Mouse (Mus musculus) midbrain, embryonic 13.5 days (tissue): ENCODE data around the gene Dgki. TPM values are rescaled to one million over a fixed set of nuclear protein-coding genes. Genes with fewer than 3 reads are reported as not detected.
"Not testable (repeated sequence)": the region's sequence is repeated elsewhere in the genome, so short reads cannot be mapped to it uniquely, and the experiment has no call there.

Source experiments
- ATAC-seq: fragments of 200-750 bp; cut with Nextera tagmentation; 2 replicates; pipeline ENCODE4 v1.8.0; 2017; ENCODE audit warnings: mild to moderate bottlenecking, moderate TSS enrichment, moderate library complexity
- H3K27ac ChIP-seq: fragments of 300-500 bp; sonication (generic); 2 replicates; pipeline ENCODE4 v1.5.1; 2015; ENCODE audit warnings: inconsistent platforms, mild to moderate bottlenecking, moderate library complexity
- H3K27me3 ChIP-seq: fragments of 300-500 bp; sonication (generic); 2 replicates; pipeline ENCODE4 v1.6.1; 2015; ENCODE audit warnings: mild to moderate bottlenecking, inconsistent platforms
- H3K36me3 ChIP-seq: fragments of 300-500 bp; sonication (generic); 2 replicates; pipeline ENCODE4 v1.6.1; 2015; ENCODE audit warnings: mild to moderate bottlenecking, inconsistent platforms
- H3K4me1 ChIP-seq: fragments of 300-500 bp; sonication (generic); replicated peaks from 2 replicates; pipeline ENCODE4 v1.6.1; 2015; ENCODE audit warnings: inconsistent platforms
- H3K4me2 ChIP-seq: fragments of 300-500 bp; sonication (generic); replicated peaks from 2 replicates; pipeline ENCODE4 v1.6.1; 2015; ENCODE audit warnings: moderate library complexity, mild to moderate bottlenecking, inconsistent platforms
- H3K4me3 ChIP-seq: fragments of 300-500 bp; sonication (generic); replicated peaks from 2 replicates; pipeline ENCODE4 v1.5.1; 2015; ENCODE audit warnings: mild to moderate bottlenecking, inconsistent platforms
- H3K9ac ChIP-seq: fragments of 300-500 bp; sonication (generic); replicated peaks from 2 replicates; pipeline ENCODE4 v1.6.1; 2015; ENCODE audit warnings: mild to moderate bottlenecking, inconsistent platforms
- H3K9me3 ChIP-seq: fragments of 300-500 bp; sonication (generic); 2 replicates; pipeline ENCODE4 v1.6.1; 2016; ENCODE audit warnings: mild to moderate bottlenecking, inconsistent platforms
- WGBS: fragments of 180-500 bp; shearing (Covaris S2); methylation state at CpG from one replicate; pipeline ENCODE4 v1.1.7; 2015; 5-methylcytosine and 5-hydroxymethylcytosine counted together
- polyA plus RNA-seq: library from polyadenylated mRNA; unstranded; fragments of >200 nt; fragmentation: Nextera tagmentation; extraction: Ambion mirVana; gene quantifications from 2 replicates; pipeline ENCODE4 v1.2.1, GENCODE M21; 2015

Dgki gene
- polyA plus RNA-seq, 1 experiment from 2014 or later = 6.4 TPM

DNA sequence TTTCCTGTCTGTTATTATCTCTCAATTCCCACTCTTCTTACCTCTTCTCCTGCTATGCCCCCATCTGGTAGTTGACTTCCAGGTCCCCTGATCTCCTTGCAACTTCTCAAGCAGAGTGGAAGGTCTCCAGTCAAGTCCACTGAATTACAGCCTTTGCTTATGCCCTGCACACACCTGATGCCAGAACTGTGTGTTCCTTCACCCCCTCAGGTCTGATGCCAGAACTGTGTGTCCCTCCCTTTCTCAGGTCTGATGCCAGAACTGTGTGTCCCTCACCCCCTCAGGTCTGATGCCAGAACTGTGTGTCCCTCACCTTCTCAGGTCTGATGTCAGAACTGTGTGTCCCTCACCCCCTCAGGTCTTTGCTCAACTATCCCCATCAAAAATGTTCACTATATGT, 161.2 kb downstream of the Dgki start:
- ATAC-seq = no peak
- H3K9me3 ChIP-seq = no peaks in the 10 kb centered on the region
- H3K36me3 ChIP-seq = no peaks in the 10 kb centered on the region
- no peak overlapping the region for H3K27ac ChIP-seq
- H3K4me2 ChIP-seq = no peak overlapping the region
- H3K4me3 ChIP-seq = no peak overlapping the region
- peaks cover 11% of the 10 kb centered on the region for H3K4me1 ChIP-seq
- no peaks in the 10 kb centered on the region for H3K27me3 ChIP-seq
- H3K9ac ChIP-seq = no peak overlapping the region

DNA sequence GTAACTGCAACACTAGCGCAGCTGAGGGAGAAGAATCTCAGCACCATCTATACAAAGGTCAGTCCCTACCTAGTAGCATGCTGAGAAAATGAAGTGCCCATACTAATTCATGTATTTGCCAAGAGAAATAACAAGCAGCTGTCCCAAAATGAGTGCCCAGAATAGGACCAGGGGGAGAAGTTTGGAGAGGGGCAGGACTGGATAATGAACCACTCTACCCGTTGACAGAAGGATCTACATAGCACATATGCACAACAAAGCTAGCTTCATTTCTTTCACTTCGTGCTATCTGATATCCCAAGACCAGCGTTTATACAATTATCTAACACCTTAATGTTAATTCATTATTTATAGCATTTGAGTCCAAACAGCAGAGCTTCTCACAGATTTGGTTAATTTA, 168.7 kb downstream of the Dgki start:
- no peak overlapping the region for H3K9ac ChIP-seq
- ATAC-seq = no peak
- H3K27ac ChIP-seq = no peak overlapping the region
- H3K4me1 ChIP-seq = no peaks in the 10 kb centered on the region
- no peaks in the 10 kb centered on the region for H3K36me3 ChIP-seq
- 80% methylated on average over 4 of the region's 4 CpGs for WGBS
- no peak overlapping the region for H3K4me2 ChIP-seq
- H3K4me3 ChIP-seq = no peak overlapping the region
- no peaks in the 10 kb centered on the region for H3K27me3 ChIP-seq
- no peaks in the 10 kb centered on the region for H3K9me3 ChIP-seq

DNA sequence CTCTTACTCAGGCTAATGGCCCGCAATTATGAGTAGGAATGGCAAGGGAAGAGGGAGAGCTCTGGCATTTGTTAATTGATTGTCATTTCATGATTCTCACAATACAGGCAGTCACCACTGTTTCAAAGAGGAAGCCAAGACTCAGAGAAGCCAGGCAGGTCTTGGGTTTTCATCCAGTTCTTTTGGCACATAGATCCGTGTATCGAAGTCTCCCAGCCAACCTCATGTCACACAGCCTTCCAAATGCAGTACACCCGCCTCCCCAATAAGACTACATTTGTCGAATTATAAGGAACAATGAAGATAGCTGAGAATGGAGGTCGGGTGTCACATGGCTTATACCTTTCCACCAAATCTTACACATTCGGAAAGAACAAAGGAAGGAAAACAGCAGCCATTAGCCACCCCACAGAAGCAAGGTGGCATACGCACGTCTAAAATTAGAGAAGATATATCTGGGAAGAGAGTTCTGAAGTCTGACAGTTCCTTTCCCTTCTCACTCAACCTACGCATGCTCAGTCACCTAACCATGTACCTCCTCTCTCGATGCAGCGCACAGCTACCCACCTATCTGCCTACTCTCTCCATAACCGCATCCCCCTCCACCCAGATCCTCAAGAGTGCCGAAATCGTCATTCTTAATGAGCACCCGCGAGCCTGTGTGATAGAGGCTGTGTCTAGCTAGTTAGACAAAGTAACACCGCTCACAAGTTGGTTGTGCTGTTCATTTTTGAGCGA, 179.4 kb downstream of the Dgki start:
- Histone ChIP-seq H3K4me1 (no peaks in the 10 kb centered on the region), H3K9me3 (no peaks in the 10 kb centered on the region), H3K27me3 (no peaks in the 10 kb centered on the region), H3K4me3 (no peak overlapping the region), H3K9ac (no peak overlapping the region), H3K36me3 (no peaks in the 10 kb centered on the region), H3K4me2 (no peak overlapping the region), H3K27ac (no peak overlapping the region)
- 93% methylated on average over 19 of the region's 19 CpGs for WGBS
- ATAC-seq = no peak

DNA sequence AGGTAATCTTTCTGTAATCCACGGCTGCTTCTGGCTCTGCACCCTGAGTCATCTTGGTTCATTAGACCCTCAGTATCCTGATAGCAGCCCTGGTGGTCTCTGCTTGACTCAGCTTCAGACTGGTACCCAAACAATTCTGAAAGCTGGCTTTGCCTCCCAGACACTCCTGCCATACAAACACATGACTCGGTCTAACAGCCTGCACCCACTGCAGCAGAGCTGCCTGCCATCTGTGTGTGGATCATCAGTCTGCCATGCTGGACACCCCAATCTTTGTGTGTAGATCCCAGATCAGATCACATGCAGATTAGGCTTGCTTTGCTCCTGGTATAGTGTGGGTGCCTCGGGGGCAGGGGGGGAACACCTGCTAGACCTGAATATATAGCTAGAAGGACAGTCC, 180.8 kb downstream of the Dgki start:
- Histone ChIP-seq H3K4me2 (no peak overlapping the region), H3K9me3 (no peaks in the 10 kb centered on the region), H3K9ac (no peak overlapping the region), H3K27me3 (no peaks in the 10 kb centered on the region), H3K36me3 (no peaks in the 10 kb centered on the region), H3K4me1 (no peaks in the 10 kb centered on the region), H3K27ac (no peak overlapping the region), H3K4me3 (no peak overlapping the region)
- no peak for ATAC-seq
- WGBS = 93% methylated on average over 3 of the region's 3 CpGs

DNA sequence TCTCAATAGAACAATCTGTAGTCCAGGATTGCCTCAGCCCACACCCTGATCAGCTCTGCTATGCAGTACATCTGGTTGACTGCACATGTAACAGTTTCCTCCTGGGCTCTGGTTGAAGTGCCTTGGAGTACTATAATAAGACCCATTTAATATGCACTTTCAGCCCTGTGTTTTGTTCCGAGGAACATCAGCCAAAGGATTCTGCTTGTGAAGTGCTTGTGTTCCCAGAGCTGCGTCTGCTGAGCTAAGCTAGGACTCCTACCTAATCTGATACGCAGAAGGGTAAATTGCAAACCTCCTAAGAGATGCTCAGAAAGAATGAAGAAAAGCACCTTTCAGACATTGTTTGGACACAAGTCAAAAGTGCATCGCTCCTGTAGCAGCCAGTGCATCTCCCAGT, 186.9 kb downstream of the Dgki start:
- ATAC-seq = no peak
- 85% methylated on average over 4 of the region's 4 CpGs for WGBS
- no peaks in the 10 kb centered on the region for H3K36me3 ChIP-seq
- no peak overlapping the region for H3K9ac ChIP-seq
- no peak overlapping the region for H3K27ac ChIP-seq
- H3K4me1 ChIP-seq = no peaks in the 10 kb centered on the region
- H3K4me3 ChIP-seq = no peak overlapping the region
- no peaks in the 10 kb centered on the region for H3K27me3 ChIP-seq
- H3K4me2 ChIP-seq = no peak overlapping the region
- no peaks in the 10 kb centered on the region for H3K9me3 ChIP-seq

DNA sequence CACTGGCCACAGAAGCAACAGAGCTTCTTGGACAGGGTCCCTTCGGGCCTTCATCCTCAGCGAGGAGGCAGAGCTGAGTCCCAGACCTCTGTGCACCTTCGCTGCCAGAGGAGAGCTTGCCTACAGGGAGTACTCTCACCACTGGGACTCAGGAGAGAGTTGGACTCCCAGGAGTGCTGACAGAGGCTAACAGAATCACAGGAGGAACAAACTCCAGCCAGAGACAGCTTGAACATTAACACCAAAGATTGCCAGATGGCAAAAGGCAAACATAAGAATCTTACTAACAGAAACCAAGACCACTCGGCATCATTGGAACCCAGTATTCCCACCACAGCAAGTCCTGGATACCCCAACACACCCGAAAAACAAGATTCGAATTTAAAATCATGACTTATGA, 193.7 kb downstream of the Dgki start:
- H3K36me3 ChIP-seq, H3K27ac ChIP-seq, H3K4me1 ChIP-seq, H3K4me3 ChIP-seq, H3K27me3 ChIP-seq, H3K9me3 ChIP-seq, H3K9ac ChIP-seq, H3K4me2 ChIP-seq, ATAC-seq: not testable (repeated sequence)
- WGBS = 90% methylated on average over 6 of the region's 6 CpGs

DNA sequence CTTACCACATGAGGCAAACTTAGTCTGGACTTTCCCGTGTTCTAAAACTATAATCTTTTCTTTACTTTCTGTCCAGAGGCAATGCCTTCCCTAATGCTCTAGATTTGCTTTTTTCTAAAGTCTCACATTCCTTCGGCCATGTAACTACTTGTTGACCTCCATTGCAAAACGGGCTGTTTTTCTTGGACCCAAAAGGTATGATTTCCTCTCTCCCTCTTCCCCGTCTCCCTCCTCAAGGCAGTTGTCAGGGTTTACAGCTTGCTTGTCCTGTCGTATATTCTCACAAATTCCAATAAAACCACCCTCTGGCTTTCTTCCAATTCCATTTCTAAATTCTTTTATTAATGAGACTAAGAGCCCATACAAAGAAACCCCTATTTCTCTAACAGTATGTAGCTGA, 199.6 kb downstream of the Dgki start:
- WGBS = 82% methylated on average over 5 of the region's 5 CpGs
- Histone ChIP-seq H3K27ac (no peak overlapping the region), H3K36me3 (no peaks in the 10 kb centered on the region), H3K4me1 (peaks cover 5% of the 10 kb centered on the region; the same call in 1 of the 2 replicates), H3K9me3 (no peaks in the 10 kb centered on the region), H3K4me3 (no peak overlapping the region), H3K9ac (no peak overlapping the region), H3K27me3 (no peaks in the 10 kb centered on the region), H3K4me2 (no peak overlapping the region)
- ATAC-seq = no peak

DNA sequence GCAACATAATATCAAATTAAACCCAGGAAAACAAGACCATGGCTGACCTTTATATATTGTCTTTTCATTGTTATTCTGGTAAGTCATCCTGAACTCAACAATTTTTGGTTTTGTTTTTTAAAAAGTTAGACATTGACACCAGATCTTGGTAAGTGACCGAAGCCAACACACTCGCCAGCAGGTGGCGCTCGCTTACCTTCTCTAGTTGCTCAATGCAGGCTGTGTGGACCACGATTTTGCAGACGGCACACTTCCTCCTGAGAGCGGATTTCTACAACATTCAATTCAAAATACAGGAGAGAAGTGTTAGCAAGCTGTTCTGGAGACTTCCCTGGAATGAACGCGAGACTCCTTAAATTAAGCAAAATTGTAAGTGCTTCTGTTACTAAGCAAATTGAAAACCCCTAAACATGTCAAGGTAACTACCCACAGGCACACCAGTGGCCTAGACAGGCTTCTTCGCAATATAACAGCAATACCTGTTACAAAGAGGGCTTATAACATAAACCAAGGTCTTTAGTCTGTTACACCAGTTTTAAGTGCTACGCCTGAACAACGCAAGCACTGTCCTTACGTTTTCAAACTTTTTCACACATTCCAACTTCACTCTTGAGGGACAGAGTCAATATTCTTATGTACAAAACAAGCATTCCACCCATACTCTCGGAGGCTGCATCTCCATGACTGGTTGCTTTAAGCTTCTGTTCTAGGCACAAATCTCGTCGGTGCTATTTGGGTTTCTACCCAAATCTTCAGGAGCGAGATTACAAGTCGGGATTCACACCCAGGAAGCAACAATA, 202.4 kb downstream of the Dgki start:
- H3K4me3 ChIP-seq = no peak overlapping the region
- H3K27me3 ChIP-seq = no peaks in the 10 kb centered on the region
- peaks cover 5% of the 10 kb centered on the region; the same call in 1 of the 2 replicates for H3K4me1 ChIP-seq
- H3K36me3 ChIP-seq = no peaks in the 10 kb centered on the region
- ATAC-seq = peak; percentile 69; the same call in 1 of the 2 replicates
- H3K27ac ChIP-seq = no peak overlapping the region
- no peak overlapping the region for H3K9ac ChIP-seq
- 52% methylated on average over 18 of the region's 18 CpGs for WGBS
- H3K4me2 ChIP-seq = no peak overlapping the region
- H3K9me3 ChIP-seq = no peaks in the 10 kb centered on the region

DNA sequence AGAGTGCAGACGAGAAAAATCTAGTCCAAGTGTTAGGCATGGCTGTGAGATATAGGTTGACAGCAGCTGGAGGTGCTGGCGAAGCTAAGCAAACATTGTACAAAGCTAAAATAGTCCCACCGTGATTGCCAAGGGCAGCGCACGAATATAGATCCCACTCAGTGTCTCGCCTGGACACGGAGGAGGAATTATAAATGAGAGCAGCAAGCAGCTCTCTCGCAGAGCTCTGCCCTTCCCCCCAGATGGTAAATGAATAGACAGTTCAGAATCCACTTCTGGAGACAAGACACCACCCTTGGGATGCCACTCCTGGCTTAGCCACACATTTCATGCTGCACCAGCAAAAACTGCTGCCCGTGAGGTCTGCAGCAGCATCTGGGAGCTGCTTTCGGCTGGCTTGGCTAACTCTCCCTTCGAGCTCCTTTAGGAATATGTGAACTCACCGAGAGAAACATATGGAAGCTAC, 203.1 kb downstream of the Dgki start:
- ATAC-seq = peak; percentile 60; the same call in 1 of the 2 replicates
- H3K9ac ChIP-seq = no peak overlapping the region
- H3K4me3 ChIP-seq = no peak overlapping the region
- H3K4me2 ChIP-seq = peak overlapping the region; percentile 17
- WGBS = 52% methylated on average over 12 of the region's 12 CpGs
- 0 out of 2 replicates have a peak overlapping the region, but pooled peaks have one; percentile 26 for H3K27ac ChIP-seq
- H3K4me1 ChIP-seq = peaks cover 5% of the 10 kb centered on the region; the same call in 1 of the 2 replicates
- H3K9me3 ChIP-seq = no peaks in the 10 kb centered on the region
- H3K36me3 ChIP-seq = no peaks in the 10 kb centered on the region
- H3K27me3 ChIP-seq = no peaks in the 10 kb centered on the region

DNA sequence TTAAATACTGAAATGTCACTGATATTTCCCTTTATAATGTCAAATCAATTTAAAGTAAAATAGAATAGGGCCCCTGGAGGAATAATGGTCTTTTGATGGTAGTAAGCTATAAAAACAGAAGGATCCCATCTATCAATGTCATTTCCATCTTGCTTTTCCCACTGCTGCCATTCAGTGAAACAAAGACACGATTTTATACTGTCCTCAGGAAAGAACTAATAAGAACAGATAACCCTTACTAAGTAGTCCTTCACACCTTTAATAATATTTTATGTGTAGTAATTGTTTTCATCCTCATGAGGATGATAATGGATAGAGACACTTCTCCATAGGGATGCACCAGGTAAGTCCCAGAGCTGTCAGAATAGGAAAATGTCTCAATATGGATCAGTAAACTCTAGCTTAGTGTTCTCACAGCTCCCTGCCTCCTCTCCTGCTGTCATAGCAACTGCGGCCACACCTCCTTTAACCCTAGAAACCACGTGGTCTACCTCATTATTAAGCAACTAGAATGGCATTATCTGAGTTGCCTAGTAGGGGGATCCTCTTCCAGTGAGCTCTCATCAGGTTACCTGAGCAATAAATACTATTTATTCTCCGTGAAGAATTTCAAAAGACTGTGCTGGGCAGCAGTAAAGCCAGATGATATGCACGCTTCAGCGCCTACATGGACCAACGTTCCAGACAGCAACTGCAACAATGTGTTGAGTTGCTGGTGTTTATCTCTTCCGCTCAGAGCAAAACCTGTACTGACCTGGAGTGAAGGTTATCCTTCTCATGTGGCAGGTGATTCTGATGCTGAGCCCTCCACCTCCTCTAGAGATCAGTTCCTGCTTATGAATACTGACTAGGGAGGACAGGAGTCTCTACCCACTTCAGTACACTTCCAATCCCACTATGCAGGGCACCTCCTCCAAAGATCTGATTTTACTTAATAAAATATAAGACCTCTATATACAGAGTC, 210.6 kb downstream of the Dgki start:
- 39% methylated on average over 8 of the region's 8 CpGs for WGBS
- H3K9ac ChIP-seq = no peak overlapping the region

DNA sequence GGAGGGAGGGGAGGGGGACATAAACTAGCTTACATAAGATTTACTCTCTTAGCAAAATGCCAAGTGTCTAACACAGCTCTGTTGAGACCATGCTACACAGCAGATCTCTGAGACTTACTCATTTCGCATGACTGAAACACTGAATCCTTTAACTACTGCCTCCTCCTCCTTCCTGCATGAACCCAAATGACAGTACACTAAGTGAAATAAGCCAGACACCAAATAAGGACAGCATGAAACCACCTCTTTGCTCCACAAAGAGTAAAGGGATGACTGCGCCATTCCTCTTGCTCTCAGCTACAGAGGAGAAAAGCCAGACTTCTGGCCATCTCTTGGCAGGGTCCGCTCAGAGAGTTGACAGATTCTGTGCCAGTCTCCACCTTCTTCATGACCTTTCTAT, 217.0 kb downstream of the Dgki start:
- H3K4me3 ChIP-seq = no peak overlapping the region
- H3K4me2 ChIP-seq = no peak overlapping the region
- H3K27ac ChIP-seq = no peak overlapping the region
- 92% methylated on average over 3 of the region's 3 CpGs for WGBS
- H3K4me1 ChIP-seq = no peaks in the 10 kb centered on the region
- no peak overlapping the region for H3K9ac ChIP-seq
- no peaks in the 10 kb centered on the region for H3K36me3 ChIP-seq
- no peaks in the 10 kb centered on the region for H3K9me3 ChIP-seq
- no peak for ATAC-seq
- no peaks in the 10 kb centered on the region for H3K27me3 ChIP-seq

More for the DNA sequence above, 210.6 kb downstream of the Dgki start:
- ATAC-seq = peak; percentile 85
- H3K4me3 ChIP-seq = no peak overlapping the region
- H3K36me3 ChIP-seq = no peaks in the 10 kb centered on the region
- no peak overlapping the region for H3K4me2 ChIP-seq
- no peaks in the 10 kb centered on the region for H3K27me3 ChIP-seq
- peaks cover 9% of the 10 kb centered on the region for H3K4me1 ChIP-seq
- H3K27ac ChIP-seq = 0 out of 2 replicates have a peak overlapping the region, but pooled peaks have one; percentile 11
- H3K9me3 ChIP-seq = no peaks in the 10 kb centered on the region
